Mouse (Mus musculus): ENCODE measurements around the gene Olfr818. TPM values are rescaled to one million over a fixed set of nuclear protein-coding genes. Genes with fewer than 3 reads are reported as not detected.
"Not testable (repeated sequence)": the region's sequence is repeated elsewhere in the genome, so short reads cannot be mapped to it uniquely, and the experiment has no call there.

The Olfr818 gene
- polyA plus RNA-seq, 1 experiment from 2014 or later = not detected

- H3K4me3 ChIP-seq (ENCODE audit: control insufficient read depth in 1 of 2, insufficient read depth in 1 of 2, low read depth in 1 of 2, low read length in 2 of 2); H3K27me3 ChIP-seq (ENCODE audit: control insufficient read depth, insufficient read depth, low read length); H3K4me2 ChIP-seq (ENCODE audit: low read length); H3K27ac ChIP-seq (replicated peaks in 1 of 2; ENCODE audit: control insufficient read depth in 1 of 2, insufficient read depth in 1 of 2, low read depth in 2 of 2, low read length in 2 of 2); H3K9ac ChIP-seq (ENCODE audit: low read length); H3K36me3 ChIP-seq (ENCODE audit: control insufficient read depth, insufficient read depth, low read length); H3K4me1 ChIP-seq (ENCODE audit: control insufficient read depth in 2 of 2, insufficient read depth in 2 of 2, low read length in 2 of 2); ATAC-seq (ENCODE audit: insufficient number of reproducible peaks, insufficient read depth, low FRiP score, low read depth); H3K9me3 ChIP-seq (ENCODE audit: control insufficient read depth, low read length): not testable (repeated sequence)
- WGBS = no CpG with 5 or more reads among the region's 1 CpGs
Observed at GRCm38 (mm10) chr10:129905767-129906166, 43.1 kb downstream of the Olfr818 start, which contains the start of gene Olfr815. TSS of gene Olfr815 (minus strand) at chr10:129905867.

Other genes with a start within 250 kb of the Olfr818 start
- not detected in 2 replicates for gene Olfr804, start 245.9 kb downstream of the Olfr818 start, polyA plus RNA-seq (2014; fragmentation: Nextera tagmentation; extraction: Ambion mirVana)
- not detected in 2 replicates for gene Olfr805, start 219.7 kb downstream of the Olfr818 start, polyA plus RNA-seq (2014; fragmentation: Nextera tagmentation; extraction: Ambion mirVana)
- not detected in 2 replicates for gene Olfr806, start 207.2 kb downstream of the Olfr818 start, polyA plus RNA-seq (2014; fragmentation: Nextera tagmentation; extraction: Ambion mirVana)
- gene Olfr807, start 191.3 kb downstream of the Olfr818 start, polyA plus RNA-seq (2014; fragmentation: Nextera tagmentation; extraction: Ambion mirVana) = not detected in 2 replicates
- gene Olfr808, start 183.6 kb downstream of the Olfr818 start, polyA plus RNA-seq (2014; fragmentation: Nextera tagmentation; extraction: Ambion mirVana) = not detected in 2 replicates
- not detected in 2 replicates for gene Olfr809, start 174.5 kb downstream of the Olfr818 start, polyA plus RNA-seq (2014; fragmentation: Nextera tagmentation; extraction: Ambion mirVana)
- not detected in 2 replicates for gene Olfr810, start 154.2 kb downstream of the Olfr818 start, polyA plus RNA-seq (2014; fragmentation: Nextera tagmentation; extraction: Ambion mirVana)
- gene Olfr811, start 144.7 kb downstream of the Olfr818 start, polyA plus RNA-seq (2014; fragmentation: Nextera tagmentation; extraction: Ambion mirVana) = not detected in 2 replicates
- not detected in 2 replicates for gene Olfr812, start 103.0 kb downstream of the Olfr818 start, polyA plus RNA-seq (2014; fragmentation: Nextera tagmentation; extraction: Ambion mirVana)
- gene Olfr813, start 93.7 kb downstream of the Olfr818 start, polyA plus RNA-seq (2014; fragmentation: Nextera tagmentation; extraction: Ambion mirVana) = not detected in 2 replicates
- not detected in 2 replicates for gene Olfr814, start 69.2 kb downstream of the Olfr818 start, polyA plus RNA-seq (2014; fragmentation: Nextera tagmentation; extraction: Ambion mirVana)
- not detected in 2 replicates for gene Olfr815, start 43.2 kb downstream of the Olfr818 start, polyA plus RNA-seq (2014; fragmentation: Nextera tagmentation; extraction: Ambion mirVana)
- not detected in 2 replicates for gene Olfr816, start 33.5 kb downstream of the Olfr818 start, polyA plus RNA-seq (2014; fragmentation: Nextera tagmentation; extraction: Ambion mirVana)
- gene Olfr819, start 18.2 kb upstream of the Olfr818 start, polyA plus RNA-seq (2014; fragmentation: Nextera tagmentation; extraction: Ambion mirVana) = not detected in 2 replicates
- gene Olfr247, start 27.0 kb upstream of the Olfr818 start, polyA plus RNA-seq (2014; fragmentation: Nextera tagmentation; extraction: Ambion mirVana) = not detected in 2 replicates
- not detected in 2 replicates for gene Gm10310, start 36.0 kb upstream of the Olfr818 start, polyA plus RNA-seq (2014; fragmentation: Nextera tagmentation; extraction: Ambion mirVana)
- gene Olfr820, start 63.5 kb upstream of the Olfr818 start, polyA plus RNA-seq (2014; fragmentation: Nextera tagmentation; extraction: Ambion mirVana) = not detected in 2 replicates
- gene Olfr821, start 81.2 kb upstream of the Olfr818 start, polyA plus RNA-seq (2014; fragmentation: Nextera tagmentation; extraction: Ambion mirVana) = not detected in 2 replicates
- not detected in 2 replicates for gene Olfr822, start 122.1 kb upstream of the Olfr818 start, polyA plus RNA-seq (2014; fragmentation: Nextera tagmentation; extraction: Ambion mirVana)
- gene Olfr823, start 166.3 kb upstream of the Olfr818 start, polyA plus RNA-seq (2014; fragmentation: Nextera tagmentation; extraction: Ambion mirVana) = not detected in 2 replicates
- gene Olfr824, start 180.9 kb upstream of the Olfr818 start, polyA plus RNA-seq (2014; fragmentation: Nextera tagmentation; extraction: Ambion mirVana) = not detected in 2 replicates
- not detected in 2 replicates for gene Olfr825, start 217.7 kb upstream of the Olfr818 start, polyA plus RNA-seq (2014; fragmentation: Nextera tagmentation; extraction: Ambion mirVana)
- gene Olfr826, start 235.1 kb upstream of the Olfr818 start, polyA plus RNA-seq (2014; fragmentation: Nextera tagmentation; extraction: Ambion mirVana) = not detected in 2 replicates